Mouse (Mus musculus) heart, embryonic 14.5 days (tissue): Measurements from ENCODE around the gene Gm7694. TPM values are rescaled to one million over a fixed set of nuclear protein-coding genes. Genes with fewer than 3 reads are reported as not detected.
A peak's percentile ranks its signal among the peaks of the same experiment; 100 is the strongest.

ENCODE experiments used
- ATAC-seq: fragments of 200-750 bp; cut with Nextera tagmentation; 2 replicates; pipeline ENCODE4 v1.8.0; 2017; ENCODE audit warnings: low read depth, moderate TSS enrichment; ENCODE audit not compliant: insufficient number of reproducible peaks, insufficient read depth, low FRiP score
- H3K27ac ChIP-seq, 2 experiments: fragments of 200-500 bp in 1 of 2; fragments of 300-500 bp in 1 of 2; sonication (generic) in 1 of 2; replicated peaks in 1 of 2; 2 replicates each; pipeline ENCODE4 v1.5.1; 2012 to 2014; ENCODE audit warnings: low read depth in 2 of 2, low read length in 2 of 2, control low read depth in 1 of 2, mild to moderate bottlenecking in 1 of 2, mixed read lengths in 1 of 2; ENCODE audit not compliant: control insufficient read depth in 1 of 2, insufficient read depth in 1 of 2
- H3K27me3 ChIP-seq: fragments of 300-500 bp; sonication (generic); 2 replicates; pipeline ENCODE4 v1.6.1; 2014; ENCODE audit warnings: mild to moderate bottlenecking, low read length, control low read depth; ENCODE audit not compliant: control insufficient read depth, insufficient read depth
- H3K36me3 ChIP-seq: fragments of 300-500 bp; sonication (generic); 2 replicates; pipeline ENCODE4 v1.6.1; 2014; ENCODE audit warnings: mild to moderate bottlenecking, control low read depth, low read length, mixed read lengths; ENCODE audit not compliant: control insufficient read depth, insufficient read depth
- H3K4me1 ChIP-seq, 2 experiments: fragments of 200-500 bp in 1 of 2; fragments of 300-500 bp in 1 of 2; sonication (generic) in 1 of 2; 2 replicates each; pipeline ENCODE4 v1.6.1; 2012 to 2014; ENCODE audit warnings: low read length in 2 of 2, control low read depth in 1 of 2, mixed read lengths in 1 of 2; ENCODE audit not compliant: control insufficient read depth in 2 of 2, insufficient read depth in 2 of 2
- H3K4me2 ChIP-seq: fragments of 300-500 bp; sonication (generic); 2 replicates; pipeline ENCODE4 v1.6.1; 2014; ENCODE audit warnings: mild to moderate bottlenecking, low read length
- H3K4me3 ChIP-seq, 2 experiments: fragments of 200-500 bp in 1 of 2; fragments of 300-500 bp in 1 of 2; sonication (generic) in 1 of 2; 2 replicates each; pipeline ENCODE4 v1.5.1; 2012 to 2014; ENCODE audit warnings: low read length in 2 of 2, mild to moderate bottlenecking in 2 of 2, control low read depth in 1 of 2, low read depth in 1 of 2, moderate library complexity in 1 of 2; ENCODE audit not compliant: control insufficient read depth in 1 of 2, insufficient read depth in 1 of 2
- H3K9ac ChIP-seq: fragments of 300-500 bp; sonication (generic); 2 replicates; pipeline ENCODE4 v1.6.1; 2014; ENCODE audit warnings: mild to moderate bottlenecking, low read length
- H3K9me3 ChIP-seq: fragments of 300-500 bp; sonication (generic); 2 replicates; pipeline ENCODE4 v1.6.1; 2016; ENCODE audit warnings: low read length, control low read depth; ENCODE audit not compliant: control insufficient read depth
- WGBS: fragments of 180-500 bp; shearing (Covaris S2); extraction: QIAGEN DNeasy Blood & Tissue Kit; methylation state at CpG from one replicate; pipeline ENCODE4 v1.1.7; 2014; 5-methylcytosine and 5-hydroxymethylcytosine counted together
- polyA plus RNA-seq: library from polyadenylated mRNA; unstranded; fragments of >200 nt; fragmentation: Nextera tagmentation; extraction: Ambion mirVana; gene quantifications from 2 replicates; pipeline ENCODE4 v1.2.1, GENCODE M21; 2014

The Gm7694 gene
- polyA plus RNA-seq, 1 experiment from 2014 or later = 5.4 TPM

GRCm38 (mm10) chr1:170331926-170332325 lies 25.8 kb upstream of the Gm7694 start:
- H3K36me3 ChIP-seq = peaks cover 12% of the 10 kb centered on the region
- no peak overlapping the region for H3K4me2 ChIP-seq
- no peaks in the 10 kb centered on the region for H3K27me3 ChIP-seq
- H3K9me3 ChIP-seq = no peaks in the 10 kb centered on the region
- ATAC-seq = no peak
- peaks cover 6 to 13% of the 10 kb centered on the region in 2 experiments for H3K4me1 ChIP-seq
- H3K27ac ChIP-seq = peak overlapping the region; percentile 27 to 58; a peak in 2 of 4 replicates
- H3K4me3 ChIP-seq = no peak overlapping the region
- no peak overlapping the region for H3K9ac ChIP-seq
- 39% methylated on average over 6 of the region's 6 CpGs for WGBS

- Histone ChIP-seq H3K4me3 (no peak overlapping the region), H3K27ac (no peak overlapping the region), H3K4me1 (no peaks in the 10 kb centered on the region), H3K4me2 (no peak overlapping the region), H3K27me3 (no peaks in the 10 kb centered on the region), H3K36me3 (peaks cover 24% of the 10 kb centered on the region), H3K9me3 (no peaks in the 10 kb centered on the region), H3K9ac (no peak overlapping the region)
- WGBS = 84% methylated on average over 4 of the region's 4 CpGs
- ATAC-seq = no peak
These were observed 19.1 kb upstream of the Gm7694 start for GRCm38 (mm10) chr1:170325277-170325676.

GRCm38 (mm10) chr1:170324312-170324711 lies 18.2 kb upstream of the Gm7694 start:
- Histone ChIP-seq H3K4me1 (no peaks in the 10 kb centered on the region), H3K36me3 (peaks cover 34% of the 10 kb centered on the region), H3K27me3 (no peaks in the 10 kb centered on the region), H3K27ac (no peak overlapping the region), H3K9ac (no peak overlapping the region), H3K9me3 (no peaks in the 10 kb centered on the region), H3K4me2 (no peak overlapping the region), H3K4me3 (no peak overlapping the region)
- no peak for ATAC-seq
- WGBS = 89% methylated on average over 1 of the region's 1 CpGs

- Histone ChIP-seq H3K27me3 (no peaks in the 10 kb centered on the region), H3K9ac (no peak overlapping the region), H3K9me3 (no peaks in the 10 kb centered on the region), H3K36me3 (peaks cover 40% of the 10 kb centered on the region), H3K4me3 (no peak overlapping the region), H3K27ac (no peak overlapping the region), H3K4me1 (no peaks in the 10 kb centered on the region), H3K4me2 (no peak overlapping the region)
- no peak for ATAC-seq
- WGBS = 88% methylated on average over 10 of the region's 10 CpGs
These were observed 16.9 kb upstream of the Gm7694 start for GRCm38 (mm10) chr1:170323001-170323400.

- peaks cover 36% of the 10 kb centered on the region for H3K36me3 ChIP-seq
- no peak overlapping the region for H3K4me2 ChIP-seq
- no peaks in the 10 kb centered on the region for H3K27me3 ChIP-seq
- H3K9me3 ChIP-seq = no peaks in the 10 kb centered on the region
- 90% methylated on average over 2 of the region's 2 CpGs for WGBS
- H3K9ac ChIP-seq = no peak overlapping the region
- H3K27ac ChIP-seq = no peak overlapping the region
- H3K4me1 ChIP-seq = no peaks in the 10 kb centered on the region
- H3K4me3 ChIP-seq = no peak overlapping the region
- no peak for ATAC-seq
These were observed 15.9 kb upstream of the Gm7694 start for GRCm38 (mm10) chr1:170322046-170322445.

GRCm38 (mm10) chr1:170311431-170311830 lies 5.3 kb upstream of the Gm7694 start:
- ATAC-seq = no peak
- Histone ChIP-seq H3K4me1 (no peaks in the 10 kb centered on the region), H3K9ac (no peak overlapping the region), H3K27ac (no peak overlapping the region), H3K27me3 (no peaks in the 10 kb centered on the region), H3K36me3 (peaks cover 7% of the 10 kb centered on the region; the same call in 1 of the 2 replicates), H3K9me3 (no peaks in the 10 kb centered on the region), H3K4me2 (no peak overlapping the region), H3K4me3 (no peak overlapping the region)
- WGBS = 69% methylated on average over 6 of the region's 6 CpGs

- no peak within 1 kb of the TSS for H3K4me3 ChIP-seq
- no peak within 1 kb of the TSS for H3K4me2 ChIP-seq
- no peaks in the 10 kb centered on the region for H3K9me3 ChIP-seq
- no peak within 1 kb of the TSS for H3K27ac ChIP-seq
- H3K9ac ChIP-seq = no peak within 1 kb of the TSS
- ATAC-seq = no peak
- H3K27me3 ChIP-seq = no peaks in the 10 kb centered on the region
- H3K36me3 ChIP-seq = no peaks in the 10 kb centered on the region
- H3K4me1 ChIP-seq = no peaks in the 10 kb centered on the region
- WGBS = 86% methylated on average over 4 of the region's 4 CpGs
These were observed 2.4 kb upstream of the Gm7694 start, which contains the start of gene Spata46 for GRCm38 (mm10) chr1:170308503-170308902. Gene Spata46 (plus strand): TSS chr1:170308803.

- Histone ChIP-seq H3K9ac (no peak overlapping the region), H3K4me1 (no peaks in the 10 kb centered on the region), H3K4me3 (no peak overlapping the region), H3K9me3 (no peaks in the 10 kb centered on the region), H3K27me3 (no peaks in the 10 kb centered on the region), H3K4me2 (no peak overlapping the region), H3K27ac (no peak overlapping the region), H3K36me3 (peaks cover 14% of the 10 kb centered on the region)
- no peak for ATAC-seq
- 82% methylated on average over 10 of the region's 10 CpGs for WGBS
These were observed 1.1 kb downstream of the Gm7694 start for GRCm38 (mm10) chr1:170305002-170305401.
